Mouse (Mus musculus) hindbrain, embryonic 12.5 days (tissue): ENCODE measurements around the gene Wapl. TPM values are rescaled to one million over a fixed set of nuclear protein-coding genes. Genes with fewer than 3 reads are reported as not detected.
A peak's percentile ranks its signal among the peaks of the same experiment; 100 is the strongest.

ENCODE experiments used
- ATAC-seq: fragments of 200-750 bp; cut with Nextera tagmentation; 2 replicates; pipeline ENCODE4 v1.8.0; 2017; ENCODE audit warnings: moderate TSS enrichment; ENCODE audit not compliant: low FRiP score
- H3K27ac ChIP-seq: fragments of 300-500 bp; sonication (generic); 2 replicates; pipeline ENCODE4 v1.5.1; 2016; ENCODE audit warnings: mild to moderate bottlenecking
- H3K27me3 ChIP-seq: fragments of 300-500 bp; sonication (generic); 2 replicates; pipeline ENCODE4 v1.6.1; 2016; ENCODE audit warnings: mild to moderate bottlenecking
- H3K36me3 ChIP-seq: fragments of 300-500 bp; sonication (generic); 2 replicates; pipeline ENCODE4 v1.6.1; 2016; ENCODE audit warnings: mild to moderate bottlenecking
- H3K4me1 ChIP-seq: fragments of 300-500 bp; sonication (generic); 2 replicates; pipeline ENCODE4 v1.6.1; 2016
- H3K4me2 ChIP-seq: fragments of 300-500 bp; sonication (generic); replicated peaks from 2 replicates; pipeline ENCODE4 v1.6.1; 2016; ENCODE audit warnings: mild to moderate bottlenecking
- H3K4me3 ChIP-seq: fragments of 300-500 bp; sonication (generic); 2 replicates; pipeline ENCODE4 v1.5.1; 2016; ENCODE audit warnings: mild to moderate bottlenecking
- H3K9ac ChIP-seq: fragments of 300-500 bp; sonication (generic); 2 replicates; pipeline ENCODE4 v1.6.1; 2016; ENCODE audit warnings: mild to moderate bottlenecking, moderate library complexity
- H3K9me3 ChIP-seq: fragments of 300-500 bp; sonication (generic); replicated peaks from 2 replicates; pipeline ENCODE4 v1.6.1; 2016; ENCODE audit warnings: mild to moderate bottlenecking
- WGBS: fragments of 180-500 bp; shearing (Covaris S2); methylation state at CpG from one replicate; pipeline ENCODE4 v1.1.7; 2016; 5-methylcytosine and 5-hydroxymethylcytosine counted together
- polyA plus RNA-seq: library from polyadenylated mRNA; unstranded; fragments of >200 nt; fragmentation: Nextera tagmentation; extraction: Ambion mirVana; gene quantifications from 2 replicates; pipeline ENCODE4 v1.2.1, GENCODE M21; 2016

Wapl gene
- polyA plus RNA-seq, 1 experiment from 2014 or later, result 35.1 TPM

DNA sequence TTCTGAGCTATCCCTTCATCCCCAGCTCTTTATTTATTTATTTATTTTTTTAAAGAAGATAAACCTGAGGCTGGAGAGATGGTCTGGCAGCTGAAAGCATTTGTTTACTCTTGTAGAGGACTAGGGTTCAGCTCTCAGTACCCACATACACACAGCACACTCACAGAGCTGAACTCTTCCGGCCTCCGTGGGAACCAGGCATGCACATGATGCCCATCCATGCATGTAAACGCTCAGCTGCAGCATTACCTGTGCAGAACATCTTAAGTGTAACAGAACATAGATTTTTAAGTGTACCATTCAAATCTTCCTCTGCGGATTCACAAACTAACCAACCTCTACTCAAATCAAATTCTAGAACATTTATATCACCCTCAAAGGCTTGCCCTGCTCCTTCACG is 92.5 kb downstream of the Wapl start:
- H3K4me1 ChIP-seq, result peaks cover 6% of the 10 kb centered on the region; the same call in 1 of the 2 replicates
- H3K27ac ChIP-seq, result no peak overlapping the region
- 97% methylated on average over 5 of the region's 5 CpGs for WGBS
- no peak overlapping the region for H3K4me3 ChIP-seq
- H3K9me3 ChIP-seq, result no peaks in the 10 kb centered on the region
- H3K4me2 ChIP-seq, result no peak overlapping the region
- no peak overlapping the region for H3K9ac ChIP-seq
- H3K36me3 ChIP-seq, result no peaks in the 10 kb centered on the region
- no peak for ATAC-seq
- H3K27me3 ChIP-seq, result peaks cover 7% of the 10 kb centered on the region; the same call in 1 of the 2 replicates

DNA sequence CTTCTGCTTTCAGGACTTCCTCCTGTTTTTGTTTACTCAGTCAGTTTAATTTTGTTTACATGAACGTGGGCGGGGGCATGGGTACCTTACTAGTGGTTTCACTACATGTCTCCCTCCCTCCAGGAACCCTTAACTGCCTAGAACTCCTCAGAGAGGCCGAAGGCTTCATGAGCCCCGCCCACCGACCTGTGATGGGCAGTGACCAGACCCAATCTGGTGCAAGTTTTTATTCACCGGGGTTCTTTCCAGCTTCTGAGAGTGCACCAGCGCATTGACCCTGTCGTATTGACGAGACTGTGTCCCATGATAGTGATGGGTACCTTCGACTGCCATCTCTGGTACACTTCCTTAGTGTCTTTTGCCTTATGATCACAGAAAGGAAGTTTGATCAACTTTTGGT is 94.6 kb downstream of the Wapl start:
- Histone ChIP-seq H3K9me3 (no peaks in the 10 kb centered on the region), H3K36me3 (no peaks in the 10 kb centered on the region), H3K4me2 (peak overlapping the region; percentile 89), H3K9ac (no peak overlapping the region), H3K4me1 (peaks cover 10% of the 10 kb centered on the region; the same call in 1 of the 2 replicates), H3K4me3 (peak overlapping the region; percentile 46), H3K27ac (no peak overlapping the region), H3K27me3 (peaks cover 7% of the 10 kb centered on the region; the same call in 1 of the 2 replicates)
- 2% methylated on average over 10 of the region's 10 CpGs for WGBS
- ATAC-seq, result peak; percentile 60

DNA sequence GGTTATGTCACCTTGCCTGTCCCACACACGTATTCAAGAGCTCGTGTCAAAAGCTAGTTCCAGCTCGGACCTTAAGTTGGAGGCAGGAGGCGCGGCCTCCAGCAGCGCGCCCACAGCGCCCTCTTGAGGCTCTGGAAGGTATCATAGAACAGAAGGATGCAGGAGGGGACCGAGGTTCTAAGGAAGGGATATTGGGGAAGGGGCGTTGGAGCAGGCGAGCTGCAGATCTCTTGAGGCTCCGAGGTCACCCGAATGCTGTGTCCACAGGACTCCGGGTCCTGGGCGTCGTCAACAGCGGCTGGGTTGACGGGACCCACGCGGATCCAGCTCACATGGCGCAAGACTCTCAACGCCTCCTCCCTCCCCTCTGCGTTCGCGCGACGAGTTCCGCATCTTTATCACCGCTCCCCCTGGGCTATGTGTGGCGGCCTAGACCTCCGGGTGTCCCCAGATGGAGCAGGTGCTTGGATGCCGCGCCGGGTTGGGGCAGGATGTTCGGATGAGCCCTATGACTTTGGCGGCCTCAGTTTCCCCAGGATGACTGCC is 95.4 kb downstream of the Wapl start:
- ATAC-seq, result peak; percentile 72
- Histone ChIP-seq H3K9ac (peak overlapping the region; percentile 61), H3K27ac (no peak overlapping the region), H3K4me1 (peaks cover 10% of the 10 kb centered on the region; the same call in 1 of the 2 replicates), H3K9me3 (no peaks in the 10 kb centered on the region), H3K4me2 (peak overlapping the region; percentile 89), H3K4me3 (peak overlapping the region; percentile 46), H3K27me3 (peaks cover 7% of the 10 kb centered on the region; the same call in 1 of the 2 replicates), H3K36me3 (no peaks in the 10 kb centered on the region)
- 0% methylated on average over 36 of the region's 36 CpGs for WGBS

DNA sequence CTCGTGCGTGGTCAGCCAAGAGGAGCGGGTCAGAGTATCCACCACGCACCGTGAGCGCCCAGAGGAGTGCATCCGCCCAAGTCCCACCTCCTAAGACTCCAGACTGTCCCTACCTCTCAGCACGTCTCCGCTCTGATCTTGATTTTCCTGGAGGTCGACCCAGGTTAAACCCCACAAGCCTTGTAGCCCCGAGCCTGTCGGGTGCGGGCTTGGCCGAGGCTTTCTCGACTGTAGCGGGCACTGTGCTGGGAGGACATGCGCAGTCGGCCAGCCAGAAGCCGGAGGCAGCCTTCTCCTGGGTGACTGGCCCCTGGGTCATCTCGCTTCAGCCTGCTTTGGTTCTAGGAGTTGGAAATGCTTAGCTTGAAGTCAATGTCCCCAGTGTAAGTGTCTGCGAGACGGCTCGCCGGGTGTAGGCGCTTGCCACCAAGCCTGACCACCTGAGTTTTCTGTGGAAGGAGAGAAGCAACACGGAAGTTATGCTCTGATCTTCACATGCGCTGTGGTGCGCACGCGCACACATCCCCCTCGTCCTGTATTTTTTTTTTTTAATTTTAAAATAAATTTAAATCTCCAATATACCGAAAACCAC is 95.9 kb downstream of the Wapl start:
- Histone ChIP-seq H3K4me3 (peak overlapping the region; percentile 46), H3K4me1 (peaks cover 10% of the 10 kb centered on the region; the same call in 1 of the 2 replicates), H3K4me2 (peak overlapping the region; percentile 89), H3K9me3 (no peaks in the 10 kb centered on the region), H3K27me3 (peaks cover 7% of the 10 kb centered on the region; the same call in 1 of the 2 replicates), H3K9ac (peak overlapping the region; percentile 61), H3K36me3 (no peaks in the 10 kb centered on the region), H3K27ac (no peak overlapping the region)
- ATAC-seq, result peak; percentile 57
- 18% methylated on average over 32 of the region's 32 CpGs for WGBS

DNA sequence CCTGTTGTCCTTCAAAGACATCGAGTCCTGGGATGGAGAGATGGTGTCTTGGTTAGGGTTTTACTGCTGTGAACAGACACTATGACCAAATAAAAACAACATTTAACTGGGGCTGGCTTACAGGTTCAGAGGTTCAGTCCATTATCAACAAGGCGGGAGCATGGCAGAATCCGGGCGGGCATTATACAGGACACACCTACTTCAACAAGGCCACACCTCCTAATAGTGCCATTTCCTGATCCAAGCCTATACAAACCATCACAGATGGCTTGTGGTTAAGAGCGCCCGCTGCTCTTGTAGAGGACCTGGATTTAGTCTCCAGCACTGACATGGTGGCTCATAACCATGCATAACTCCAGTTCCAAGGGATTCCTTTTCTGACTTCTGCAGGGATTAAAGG is 96.7 kb downstream of the Wapl start:
- 90% methylated on average over 6 of the region's 6 CpGs for WGBS
- H3K9me3 ChIP-seq, result no peaks in the 10 kb centered on the region
- H3K9ac ChIP-seq, result no peak overlapping the region
- H3K27ac ChIP-seq, result no peak overlapping the region
- no peak for ATAC-seq
- no peak overlapping the region for H3K4me2 ChIP-seq
- H3K36me3 ChIP-seq, result no peaks in the 10 kb centered on the region
- no peak overlapping the region for H3K4me3 ChIP-seq
- peaks cover 10% of the 10 kb centered on the region; the same call in 1 of the 2 replicates for H3K4me1 ChIP-seq
- H3K27me3 ChIP-seq, result peaks cover 7% of the 10 kb centered on the region; the same call in 1 of the 2 replicates

DNA sequence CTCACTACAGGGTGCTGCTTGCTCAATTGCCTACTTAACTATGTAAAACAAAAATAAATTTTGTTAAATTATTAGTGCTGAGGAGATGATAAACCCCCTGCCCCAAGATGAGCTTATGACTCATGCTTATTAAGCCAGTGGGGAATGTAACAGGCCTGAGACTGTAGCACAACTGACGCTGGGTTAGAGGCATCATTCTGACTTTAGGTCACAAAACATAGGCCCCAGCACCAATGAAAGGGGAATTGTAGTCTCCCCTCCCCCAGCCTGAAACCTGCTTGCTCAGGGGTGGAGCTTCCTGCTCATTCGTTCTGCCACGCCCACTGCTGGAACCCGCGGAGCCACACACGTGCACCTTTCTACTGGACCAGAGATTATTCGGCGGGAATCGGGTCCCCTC is 97.9 kb downstream of the Wapl start:
- Histone ChIP-seq H3K27me3 (peaks cover 7% of the 10 kb centered on the region; the same call in 1 of the 2 replicates), H3K36me3 (no peaks in the 10 kb centered on the region), H3K9me3 (no peaks in the 10 kb centered on the region), H3K4me2 (no peak overlapping the region), H3K9ac (no peak overlapping the region), H3K4me1 (peaks cover 10% of the 10 kb centered on the region; the same call in 1 of the 2 replicates), H3K27ac (no peak overlapping the region), H3K4me3 (no peak overlapping the region)
- WGBS, result 27% methylated on average over 9 of the region's 9 CpGs
- no peak for ATAC-seq

DNA sequence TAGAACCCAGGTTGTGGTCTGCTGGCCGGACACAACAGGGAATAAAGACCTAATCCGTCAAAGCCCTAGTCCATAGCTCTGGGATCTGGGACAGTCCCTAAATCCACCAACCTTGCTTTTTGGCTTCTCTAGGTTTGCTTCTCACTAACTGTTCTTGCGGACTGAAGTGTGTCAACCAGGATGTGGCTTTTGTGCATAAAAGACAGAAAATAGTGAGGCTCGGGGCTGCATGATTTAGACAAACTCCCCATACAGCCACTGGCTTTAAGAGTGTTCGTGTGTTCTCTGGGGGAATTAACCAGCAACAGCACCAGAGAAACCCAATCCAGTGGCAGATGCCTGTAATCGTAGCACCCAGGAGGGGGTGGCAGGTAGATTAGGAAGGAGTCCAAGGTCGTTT is 98.4 kb downstream of the Wapl start:
- Histone ChIP-seq H3K9ac (no peak overlapping the region), H3K36me3 (no peaks in the 10 kb centered on the region), H3K27me3 (peaks cover 7% of the 10 kb centered on the region; the same call in 1 of the 2 replicates), H3K4me1 (peaks cover 10% of the 10 kb centered on the region; the same call in 1 of the 2 replicates), H3K9me3 (no peaks in the 10 kb centered on the region), H3K4me2 (no peak overlapping the region), H3K27ac (no peak overlapping the region), H3K4me3 (no peak overlapping the region)
- WGBS, result 67% methylated on average over 7 of the region's 7 CpGs
- no peak for ATAC-seq

DNA sequence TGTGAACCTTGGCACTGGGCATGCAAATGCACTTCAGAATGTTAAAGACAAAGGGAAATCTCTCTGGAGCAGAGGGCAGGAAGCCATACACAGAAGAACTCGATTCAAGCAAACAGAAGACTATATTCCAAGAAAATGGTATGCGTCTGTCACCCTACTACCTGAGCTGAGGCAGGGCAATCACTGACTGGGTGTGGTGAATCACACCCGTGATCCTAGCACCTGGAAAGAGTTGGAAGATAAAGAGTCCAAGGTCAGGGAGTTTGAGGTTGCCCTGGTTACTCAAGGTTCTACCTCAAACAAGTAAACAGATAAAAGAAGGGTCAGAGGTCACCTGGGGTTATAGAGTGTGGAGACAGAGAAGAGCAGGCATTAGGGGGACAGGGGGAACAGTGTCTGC is 100.0 kb downstream of the Wapl start:
- Histone ChIP-seq H3K9ac (no peak overlapping the region), H3K4me1 (peaks cover 10% of the 10 kb centered on the region; the same call in 1 of the 2 replicates), H3K4me3 (no peak overlapping the region), H3K4me2 (no peak overlapping the region), H3K27me3 (peaks cover 7% of the 10 kb centered on the region; the same call in 1 of the 2 replicates), H3K27ac (no peak overlapping the region), H3K9me3 (no peaks in the 10 kb centered on the region), H3K36me3 (no peaks in the 10 kb centered on the region)
- 76% methylated on average over 3 of the region's 3 CpGs for WGBS
- ATAC-seq, result no peak

DNA sequence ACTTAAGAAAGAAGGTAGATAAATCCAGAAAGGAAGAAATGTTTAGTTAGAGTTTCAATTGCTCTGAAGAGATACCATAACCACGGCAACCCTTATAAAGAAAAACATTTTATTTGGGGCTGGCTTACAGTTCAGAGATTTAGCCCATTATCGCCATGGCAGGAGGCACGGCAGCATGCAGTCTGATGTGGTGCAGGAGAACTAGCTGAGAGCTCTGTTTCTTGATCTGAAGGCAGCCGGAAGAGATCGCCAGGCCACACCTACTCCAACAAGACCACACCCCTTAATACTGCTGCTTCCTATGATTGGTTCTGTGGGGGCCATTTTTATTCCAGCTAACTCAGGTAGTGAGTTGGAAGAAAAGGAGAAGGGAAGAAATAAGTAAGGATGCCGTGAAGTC is 100.5 kb downstream of the Wapl start:
- no peaks in the 10 kb centered on the region for H3K36me3 ChIP-seq
- no peak overlapping the region for H3K4me3 ChIP-seq
- ATAC-seq, result no peak
- 90% methylated on average over 6 of the region's 6 CpGs for WGBS
- no peak overlapping the region for H3K4me2 ChIP-seq
- H3K9ac ChIP-seq, result no peak overlapping the region
- no peaks in the 10 kb centered on the region for H3K9me3 ChIP-seq
- H3K27ac ChIP-seq, result no peak overlapping the region
- peaks cover 7% of the 10 kb centered on the region; the same call in 1 of the 2 replicates for H3K27me3 ChIP-seq
- H3K4me1 ChIP-seq, result peaks cover 8% of the 10 kb centered on the region; the same call in 1 of the 2 replicates

DNA sequence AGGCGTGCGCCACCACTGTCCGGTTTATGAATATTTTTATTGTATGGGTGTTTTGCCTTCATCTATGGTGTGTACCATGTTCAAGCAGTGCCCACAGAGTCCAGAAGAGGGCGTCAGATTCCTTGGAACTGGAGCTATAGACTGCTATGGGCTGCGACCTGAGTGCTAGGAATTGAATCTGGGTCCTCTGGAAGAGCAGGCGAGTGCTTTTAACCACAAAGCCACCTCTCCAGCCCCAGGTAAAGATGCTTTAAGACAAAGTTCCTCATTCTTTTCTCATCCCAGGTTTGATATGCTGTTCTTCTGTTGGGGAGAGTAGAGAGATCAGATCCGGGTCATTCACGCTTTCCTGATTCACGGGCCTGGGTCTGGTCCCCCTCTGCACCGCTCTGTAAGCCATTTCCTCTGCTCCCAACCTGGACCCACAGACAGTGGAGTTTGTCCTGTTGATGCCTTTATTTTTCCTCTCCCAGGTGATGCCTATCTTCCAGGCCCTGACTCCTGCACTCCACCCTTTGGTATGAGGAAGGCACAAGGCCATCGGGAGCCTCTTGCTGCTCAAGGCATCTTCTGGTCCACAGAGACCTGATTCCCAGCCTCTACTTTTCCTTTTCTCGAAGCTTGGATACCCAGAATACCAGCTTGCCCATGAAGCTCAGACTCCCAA is 103.1 kb downstream of the Wapl start:
- no peak for ATAC-seq
- no peak overlapping the region for H3K9ac ChIP-seq
- no peaks in the 10 kb centered on the region for H3K4me1 ChIP-seq
- no peaks in the 10 kb centered on the region for H3K27me3 ChIP-seq
- H3K9me3 ChIP-seq, result no peaks in the 10 kb centered on the region
- H3K27ac ChIP-seq, result no peak overlapping the region
- H3K4me3 ChIP-seq, result no peak overlapping the region
- 86% methylated on average over 12 of the region's 12 CpGs for WGBS
- no peaks in the 10 kb centered on the region for H3K36me3 ChIP-seq
- H3K4me2 ChIP-seq, result no peak overlapping the region

DNA sequence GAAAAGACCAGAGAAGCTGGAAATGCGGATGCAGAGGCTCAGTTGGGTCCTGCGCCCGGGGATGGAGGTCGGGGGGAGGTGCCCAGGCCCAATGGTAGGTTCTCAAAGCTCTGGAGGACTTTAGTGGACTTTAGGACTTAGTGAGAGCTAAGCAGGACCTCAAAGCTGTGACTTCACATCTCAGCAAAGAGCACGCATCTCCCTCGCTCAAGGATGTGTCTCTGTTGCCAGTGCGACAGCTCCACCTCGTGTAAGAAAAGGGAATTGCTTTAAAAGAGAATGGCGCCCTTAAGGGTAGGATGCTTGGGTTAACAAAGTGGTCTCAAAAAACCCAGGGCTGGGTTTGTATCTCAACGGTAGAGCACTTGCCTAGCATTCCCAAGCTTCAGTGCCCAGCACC is 104.1 kb downstream of the Wapl start:
- H3K36me3 ChIP-seq, result no peaks in the 10 kb centered on the region
- no peaks in the 10 kb centered on the region for H3K4me1 ChIP-seq
- 24% methylated on average over 10 of the region's 10 CpGs for WGBS
- no peak overlapping the region for H3K9ac ChIP-seq
- H3K27ac ChIP-seq, result no peak overlapping the region
- H3K27me3 ChIP-seq, result no peaks in the 10 kb centered on the region
- H3K4me3 ChIP-seq, result no peak overlapping the region
- no peak overlapping the region for H3K4me2 ChIP-seq
- H3K9me3 ChIP-seq, result no peaks in the 10 kb centered on the region
- 0 out of 2 replicates have a peak, but pooled peaks have one; percentile 50 for ATAC-seq

DNA sequence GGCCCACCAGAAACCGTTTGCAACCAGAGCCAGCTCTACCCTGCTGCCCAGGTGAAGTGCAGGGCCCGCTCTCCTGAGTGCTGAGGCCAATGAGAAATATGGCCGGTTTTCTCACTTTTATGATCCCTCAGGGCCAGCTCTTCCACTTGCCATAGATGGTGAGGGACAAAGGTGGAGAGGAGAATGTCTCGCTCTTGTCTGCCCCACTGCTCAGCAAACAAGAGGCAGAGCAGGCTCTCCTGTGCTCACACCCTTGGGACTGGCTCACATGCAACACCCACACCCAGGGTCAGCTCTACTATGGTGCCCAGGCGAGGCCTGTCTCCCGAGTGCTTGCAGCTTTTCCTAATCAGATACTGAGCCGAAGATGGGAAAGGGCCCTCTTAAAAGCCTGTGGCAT is 105.0 kb downstream of the Wapl start:
- no peak overlapping the region for H3K27ac ChIP-seq
- H3K27me3 ChIP-seq, result no peaks in the 10 kb centered on the region
- no peak overlapping the region for H3K4me2 ChIP-seq
- no peak overlapping the region for H3K9ac ChIP-seq
- H3K4me3 ChIP-seq, result no peak overlapping the region
- H3K36me3 ChIP-seq, result no peaks in the 10 kb centered on the region
- no peaks in the 10 kb centered on the region for H3K9me3 ChIP-seq
- WGBS, result 81% methylated on average over 7 of the region's 7 CpGs
- no peaks in the 10 kb centered on the region for H3K4me1 ChIP-seq
- no peak for ATAC-seq
